In genomic region chr9:21402764-21403253, GRCm38 (mm10) we compare ENCODE assay signal across 13 mouse cellular contexts.
"Had no signal": no experiment of that assay in that cellular context is flagged by ENCODE, and none has a peak within 500 bp of the region (broad histone marks: within the 10 kb centered on the region; RNA-seq: fewer than 3 reads in every experiment).

No protein-coding gene starts in this region.

- H3K4me2 ChIP-seq: liver, embryonic 13.5 days; midbrain, embryonic 11.5 days had no signal

- DNase-seq: kidney, postnatal 14 days; kidney, postnatal 4 days; layer of hippocampus, adult 9-11 months; layer of hippocampus, postnatal 36 days; liver, embryonic 13.5 days; lung, adult 2 months; lung, postnatal 14 days; lung, postnatal 4 days; midbrain, embryonic 14.5 days; thymus, adult 18-20 months; thymus, postnatal 36 days had no signal

- H3K4me3 ChIP-seq: left cerebral cortex, adult 2 months; liver, embryonic 13.5 days had no signal

- H3K9ac ChIP-seq: liver, embryonic 13.5 days had no signal

- H3K27ac ChIP-seq: left cerebral cortex, adult 2 months; liver, embryonic 13.5 days had no signal

- H3K9me3 ChIP-seq: liver, embryonic 13.5 days had no signal

- H3K27me3 ChIP-seq: liver, embryonic 13.5 days had no signal
